Comparison of ENCODE assay signal across 8 mouse cellular contexts in the genomic region with DNA sequence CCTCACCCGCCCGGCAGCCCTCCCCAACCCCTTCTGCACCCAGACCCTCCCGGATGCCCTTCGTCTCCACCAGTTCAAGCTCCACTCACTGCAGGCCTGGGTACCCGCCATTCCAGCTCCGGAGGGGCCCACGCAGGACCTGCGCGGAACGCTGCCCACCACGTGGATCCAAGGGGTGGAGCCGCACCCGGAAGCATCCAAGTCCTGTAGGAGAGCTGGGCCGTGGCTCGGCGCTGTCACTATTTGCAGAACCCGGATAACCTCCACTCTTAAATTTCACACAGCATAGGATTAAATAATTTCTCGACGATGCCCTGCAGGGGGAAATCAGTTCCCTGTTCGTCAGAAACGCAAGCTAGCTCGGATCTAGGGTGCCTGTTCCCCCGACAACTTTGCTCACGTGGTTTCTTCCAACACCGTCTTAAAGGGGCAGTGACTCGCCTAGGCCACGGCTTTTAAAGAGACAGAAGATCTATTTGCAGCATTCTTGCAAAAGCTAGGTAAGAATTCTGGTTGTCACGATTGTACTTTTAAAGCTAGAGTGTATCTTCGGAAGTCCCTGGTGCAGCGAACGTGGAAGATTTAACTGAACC. TPM values are rescaled to one million over a fixed set of nuclear protein-coding genes. Genes with fewer than 3 reads are reported as not detected.
A peak's percentile ranks its signal among the peaks of the same experiment; 100 is the strongest.
DNase-seq lines count a peak whose midpoint lies in the region; ATAC-seq and TF ChIP-seq lines count a peak whose summit lies in the region.

Cd3eap (minus strand) TSS at position 185 of the 593 bp plus-strand sequence.
Ppp1r13l (plus strand) TSS at position 451 of the 593 bp plus-strand sequence.

- peak; percentile 77 for TF ChIP-seq POLR2A in embryonic fibroblast, embryonic 13.5 days (IDR thresholded peaks at IDR 0.05; ENCODE audit: low read depth, low read length)

- H3K9me3 ChIP-seq in heart, embryonic 11.5 days (replicated peaks; ENCODE audit: control insufficient read depth, low read length): no peaks in the 10 kb centered on the region
- H3K9me3 ChIP-seq in kidney, embryonic 15.5 days (replicated peaks): no peaks in the 10 kb centered on the region
- no peaks in the 10 kb centered on the region for H3K9me3 ChIP-seq in limb, embryonic 15.5 days
- H3K9me3 ChIP-seq in midbrain, postnatal 0 days (ENCODE audit: low read length): no peaks in the 10 kb centered on the region

- peaks cover 2% of the 10 kb centered on the region for H3K4me1 ChIP-seq in embryonic fibroblast, embryonic 13.5 days (ENCODE audit: control insufficient read depth, insufficient read depth, low read length)
- peaks cover 30% of the 10 kb centered on the region for H3K4me1 ChIP-seq in heart, embryonic 11.5 days (ENCODE audit: control insufficient read depth, insufficient read depth, low read length)
- H3K4me1 ChIP-seq in kidney, embryonic 15.5 days: peaks cover 54% of the 10 kb centered on the region
- peaks cover 42% of the 10 kb centered on the region for H3K4me1 ChIP-seq in limb, embryonic 15.5 days
- no peaks in the 10 kb centered on the region for H3K4me1 ChIP-seq in midbrain, postnatal 0 days (ENCODE audit: insufficient read depth, low read length)

- ATAC-seq in heart, embryonic 11.5 days (replicated peaks; ENCODE audit: insufficient number of reproducible peaks, low FRiP score, low TSS enrichment): peak; percentile 51
- peak; percentile 63 for ATAC-seq in kidney, embryonic 15.5 days (replicated peaks; ENCODE audit: low FRiP score)
- peak; percentile 62 for ATAC-seq in limb, embryonic 15.5 days (ENCODE audit: insufficient number of reproducible peaks, low FRiP score, low TSS enrichment, low read depth)
- ATAC-seq in midbrain, postnatal 0 days (ENCODE audit: low FRiP score): peak; percentile 81

- peak within 1 kb of the TSS; percentile 99 for H3K4me2 ChIP-seq in heart, embryonic 11.5 days
- H3K4me2 ChIP-seq in kidney, embryonic 15.5 days: peak within 1 kb of the TSS; percentile 99
- peak within 1 kb of the TSS; percentile 90 for H3K4me2 ChIP-seq in limb, embryonic 15.5 days
- H3K4me2 ChIP-seq in midbrain, postnatal 0 days (ENCODE audit: low read depth, low read length, poor library complexity, severe bottlenecking): peak within 1 kb of the TSS; percentile 96

- H3K27ac ChIP-seq in embryonic fibroblast, embryonic 13.5 days (ENCODE audit: insufficient read depth, low read length): peak within 1 kb of the TSS; percentile 90
- peak within 1 kb of the TSS; percentile 65 for H3K27ac ChIP-seq in heart, embryonic 11.5 days (ENCODE audit: low read depth, low read length)
- H3K27ac ChIP-seq in kidney, embryonic 15.5 days: peak within 1 kb of the TSS; percentile 81
- peak within 1 kb of the TSS; percentile 83 for H3K27ac ChIP-seq in limb, embryonic 15.5 days
- 0 out of 2 replicates have a peak within 1 kb of the TSS, but pooled peaks have one; percentile 8 for H3K27ac ChIP-seq in midbrain, postnatal 0 days (ENCODE audit: low read depth, low read length)

- DNase-seq in CD4-positive helper T cell, adult 2 months (ENCODE audit: low read depth, low spot score): peak; percentile 90
- DNase-seq in brain, adult 2 months (ENCODE audit: low read depth, low spot score): peak; percentile 96
- peak; percentile 88 for DNase-seq in midbrain, postnatal 0 days (ENCODE audit: low spot score)
- DNase-seq in spleen, postnatal 36 days (ENCODE audit: low spot score in 2 of 2): peak; percentile 76 to 78

- H3K36me3 ChIP-seq in heart, embryonic 11.5 days (ENCODE audit: control insufficient read depth, insufficient read depth, low read length): peaks cover 9% of the 10 kb centered on the region
- H3K36me3 ChIP-seq in kidney, embryonic 15.5 days: peaks cover 37% of the 10 kb centered on the region
- peaks cover 33% of the 10 kb centered on the region for H3K36me3 ChIP-seq in limb, embryonic 15.5 days
- peaks cover 13% of the 10 kb centered on the region for H3K36me3 ChIP-seq in midbrain, postnatal 0 days (ENCODE audit: insufficient read depth, low read length)

- H3K27me3 ChIP-seq in heart, embryonic 11.5 days (ENCODE audit: control insufficient read depth, insufficient read depth, low read length): peaks cover 7% of the 10 kb centered on the region; the same call in 1 of the 2 replicates
- H3K27me3 ChIP-seq in kidney, embryonic 15.5 days: 0 out of 2 replicates have a peak, but pooled peaks cover 7% of the 10 kb centered on the region
- H3K27me3 ChIP-seq in limb, embryonic 15.5 days: no peaks in the 10 kb centered on the region
- no peaks in the 10 kb centered on the region for H3K27me3 ChIP-seq in midbrain, postnatal 0 days (ENCODE audit: insufficient read depth, low read length)

- H3K9ac ChIP-seq in heart, embryonic 11.5 days (ENCODE audit: low read depth, low read length): peak within 1 kb of the TSS; percentile 71
- H3K9ac ChIP-seq in kidney, embryonic 15.5 days: peak within 1 kb of the TSS; percentile 56
- H3K9ac ChIP-seq in limb, embryonic 15.5 days: peak within 1 kb of the TSS; percentile 57
- peak within 1 kb of the TSS; percentile 75 for H3K9ac ChIP-seq in midbrain, postnatal 0 days (replicated peaks; ENCODE audit: low read length, poor library complexity, severe bottlenecking)

- peak within 1 kb of the TSS; percentile 52 for H3K4me3 ChIP-seq in embryonic fibroblast, embryonic 13.5 days (ENCODE audit: insufficient read depth, low read length)
- peak within 1 kb of the TSS; percentile 71 for H3K4me3 ChIP-seq in heart, embryonic 11.5 days (ENCODE audit: low read depth, low read length)
- peak within 1 kb of the TSS; percentile 86 for H3K4me3 ChIP-seq in kidney, embryonic 15.5 days (replicated peaks)
- peak within 1 kb of the TSS; percentile 75 for H3K4me3 ChIP-seq in limb, embryonic 15.5 days
- peak within 1 kb of the TSS; percentile 63 for H3K4me3 ChIP-seq in midbrain, postnatal 0 days (ENCODE audit: low read depth, low read length)

- WGBS in heart, embryonic 11.5 days (ENCODE audit: insufficient replicate concordance): under 1% methylated on average over 29 of the region's 31 CpGs
- WGBS in kidney, embryonic 15.5 days: under 1% methylated on average over 31 of the region's 31 CpGs
- 1% methylated on average over 31 of the region's 31 CpGs for WGBS in limb, embryonic 15.5 days
- WGBS in midbrain, postnatal 0 days: under 1% methylated on average over 29 of the region's 31 CpGs

- no peak for TF ChIP-seq CTCF in embryonic fibroblast, embryonic 13.5 days (IDR thresholded peaks at IDR 0.05; ENCODE audit: borderline replicate concordance, insufficient read depth, low read length)
- 0 out of 2 replicates have a peak, but pooled peaks have one; percentile 2 for TF ChIP-seq CTCF in midbrain, postnatal 0 days (IDR thresholded peaks at IDR 0.05)

RNA-seq across cellular contexts. Expression of gene Cd3eap, which starts in this region (rescaled TPM):
- 13.3 and 13.4 TPM in 2 replicates for polyA plus RNA-seq in embryonic fibroblast, embryonic 13.5 days (2011; ENCODE audit: insufficient read length, low read depth, missing spikeins)
- 17.6 and 18.9 TPM in 2 replicates for polyA plus RNA-seq in heart, embryonic 11.5 days (2014; fragmentation: Nextera tagmentation; extraction: Ambion mirVana)
- 27.0 and 28.3 TPM in 2 replicates for polyA plus RNA-seq in kidney, embryonic 15.5 days (2015; fragmentation: Nextera tagmentation; extraction: Ambion mirVana)
- polyA plus RNA-seq in limb, embryonic 15.5 days (2015; fragmentation: Nextera tagmentation; extraction: Ambion mirVana): 32.9 and 34.2 TPM in 2 replicates
- 8.7 and 14.0 TPM in 2 replicates for total RNA-seq in midbrain, postnatal 0 days (2014; rRNA removed)
- 21.5 and 21.6 TPM in 2 replicates for polyA plus RNA-seq in midbrain, postnatal 0 days (2015; fragmentation: Nextera tagmentation; extraction: Ambion mirVana)

RNA-seq across cellular contexts. Expression of gene Ppp1r13l, which starts in this region (rescaled TPM):
- polyA plus RNA-seq in embryonic fibroblast, embryonic 13.5 days (2011; ENCODE audit: insufficient read length, low read depth, missing spikeins): 11.0 and 12.5 TPM in 2 replicates
- 12.4 and 17.6 TPM in 2 replicates for polyA plus RNA-seq in heart, embryonic 11.5 days (2014; fragmentation: Nextera tagmentation; extraction: Ambion mirVana)
- 5.5 and 5.8 TPM in 2 replicates for polyA plus RNA-seq in kidney, embryonic 15.5 days (2015; fragmentation: Nextera tagmentation; extraction: Ambion mirVana)
- 20.0 and 24.8 TPM in 2 replicates for polyA plus RNA-seq in limb, embryonic 15.5 days (2015; fragmentation: Nextera tagmentation; extraction: Ambion mirVana)
- total RNA-seq in midbrain, postnatal 0 days (2014; rRNA removed): 0.52 and 1.0 TPM in 2 replicates
- polyA plus RNA-seq in midbrain, postnatal 0 days (2015; fragmentation: Nextera tagmentation; extraction: Ambion mirVana): 1.5 and 2.0 TPM in 2 replicates

Comparison
In these comparisons a context has a peak if more than half of its experiments do, and no peak if none do; other contexts are left out.
1. Peak in every context shown above with its lines: DNase-seq, ATAC-seq, H3K4me3 ChIP-seq and H3K27ac ChIP-seq.
2. H3K27ac ChIP-seq: peak in every context shown above with its lines; median percentile 90 in embryonic fibroblast, embryonic 13.5 days; 83 in limb, embryonic 15.5 days; 81 in kidney, embryonic 15.5 days; 65 in heart, embryonic 11.5 days; 8 in midbrain, postnatal 0 days.